Mouse (Mus musculus) forebrain, embryonic 14.5 days (tissue): ENCODE measurements around the gene Plxna4. TPM values are rescaled to one million over a fixed set of nuclear protein-coding genes. Genes with fewer than 3 reads are reported as not detected.

Experiments
- ATAC-seq: fragments of 200-750 bp; cut with Nextera tagmentation; 2 replicates; pipeline ENCODE4 v1.8.0; 2017; ENCODE audit warnings: mild to moderate bottlenecking, moderate library complexity
- DNase-seq: peaks from one replicate; pipeline ENCODE4 v3.0.0-alpha.2; 2015; ENCODE audit warnings: low spot score
- H3K27ac ChIP-seq: fragments of 300-500 bp; sonication (generic); 2 replicates; pipeline ENCODE4 v1.5.1; 2014; ENCODE audit warnings: low read depth, mild to moderate bottlenecking, control low read depth, low read length, moderate library complexity
- H3K27me3 ChIP-seq: fragments of 300-500 bp; sonication (generic); replicated peaks from 2 replicates; pipeline ENCODE4 v1.6.1; 2014; ENCODE audit warnings: low read length, control low read depth, mixed read lengths; ENCODE audit not compliant: control insufficient read depth, insufficient read depth
- H3K36me3 ChIP-seq: fragments of 300-500 bp; sonication (generic); 2 replicates; pipeline ENCODE4 v1.6.1; 2014; ENCODE audit warnings: low read length, control low read depth; ENCODE audit not compliant: control insufficient read depth, insufficient read depth
- H3K4me1 ChIP-seq: fragments of 300-500 bp; sonication (generic); 2 replicates; pipeline ENCODE4 v1.6.1; 2014; ENCODE audit warnings: antibody characterized with exemption, low read length, control low read depth; ENCODE audit not compliant: control insufficient read depth, insufficient read depth
- H3K4me2 ChIP-seq: fragments of 300-500 bp; sonication (generic); 2 replicates; pipeline ENCODE4 v1.6.1; 2014; ENCODE audit warnings: mild to moderate bottlenecking, control low read depth, low read length
- H3K4me3 ChIP-seq: fragments of 300-500 bp; sonication (generic); 2 replicates; pipeline ENCODE4 v1.5.1; 2014; ENCODE audit warnings: low read depth, low read length, control low read depth
- H3K9ac ChIP-seq: fragments of 300-500 bp; sonication (generic); 2 replicates; pipeline ENCODE4 v1.6.1; 2014; ENCODE audit warnings: mild to moderate bottlenecking, low read length, control low read depth, moderate library complexity
- H3K9me3 ChIP-seq: fragments of 300-500 bp; sonication (generic); replicated peaks from 2 replicates; pipeline ENCODE4 v1.6.1; 2016; ENCODE audit warnings: low read length, control low read depth, mixed read lengths; ENCODE audit not compliant: control insufficient read depth
- WGBS: fragments of 180-500 bp; shearing (Covaris S2); extraction: QIAGEN DNeasy Blood & Tissue Kit; methylation state at CpG from one replicate; pipeline ENCODE4 v1.1.7; 2014; 5-methylcytosine and 5-hydroxymethylcytosine counted together
- polyA plus RNA-seq: library from polyadenylated mRNA; unstranded; fragments of >200 nt; fragmentation: Nextera tagmentation; extraction: Ambion mirVana; gene quantifications from 2 replicates; pipeline ENCODE4 v1.2.1, GENCODE M21; 2014

The Plxna4 gene
- polyA plus RNA-seq, 1 experiment from 2014 or later, result 19.9 TPM

DNA sequence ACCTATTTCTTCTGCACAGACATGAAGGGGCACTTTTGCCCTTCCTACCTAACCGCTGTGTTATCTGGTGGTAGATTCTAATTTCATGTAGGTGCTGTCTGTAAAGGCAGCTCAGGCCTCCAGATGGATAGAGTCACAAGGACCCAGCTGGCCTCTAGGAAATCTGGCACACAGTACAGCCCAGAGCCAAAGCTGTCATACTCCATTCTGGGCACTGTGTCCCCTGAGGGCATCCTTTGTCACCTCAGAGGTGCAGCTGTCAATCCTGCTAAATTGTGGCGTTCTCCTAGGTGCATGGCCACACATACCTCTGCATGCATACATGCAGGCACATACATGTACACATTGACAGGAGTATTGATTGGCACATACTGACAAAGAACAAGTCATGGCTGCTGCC, 394.9 kb downstream of the Plxna4 start:
- H3K4me1 ChIP-seq, result no peaks in the 10 kb centered on the region
- no peaks in the 10 kb centered on the region for H3K9me3 ChIP-seq
- H3K27me3 ChIP-seq, result no peaks in the 10 kb centered on the region
- DNase-seq (peak; percentile 23), ATAC-seq (no peak)
- H3K36me3 ChIP-seq, result peaks cover 40% of the 10 kb centered on the region
- WGBS, result 76% methylated on average over 2 of the region's 2 CpGs
- H3K4me3 ChIP-seq, result no peak overlapping the region
- H3K9ac ChIP-seq, result no peak overlapping the region
- H3K27ac ChIP-seq, result no peak overlapping the region
- H3K4me2 ChIP-seq, result no peak overlapping the region

DNA sequence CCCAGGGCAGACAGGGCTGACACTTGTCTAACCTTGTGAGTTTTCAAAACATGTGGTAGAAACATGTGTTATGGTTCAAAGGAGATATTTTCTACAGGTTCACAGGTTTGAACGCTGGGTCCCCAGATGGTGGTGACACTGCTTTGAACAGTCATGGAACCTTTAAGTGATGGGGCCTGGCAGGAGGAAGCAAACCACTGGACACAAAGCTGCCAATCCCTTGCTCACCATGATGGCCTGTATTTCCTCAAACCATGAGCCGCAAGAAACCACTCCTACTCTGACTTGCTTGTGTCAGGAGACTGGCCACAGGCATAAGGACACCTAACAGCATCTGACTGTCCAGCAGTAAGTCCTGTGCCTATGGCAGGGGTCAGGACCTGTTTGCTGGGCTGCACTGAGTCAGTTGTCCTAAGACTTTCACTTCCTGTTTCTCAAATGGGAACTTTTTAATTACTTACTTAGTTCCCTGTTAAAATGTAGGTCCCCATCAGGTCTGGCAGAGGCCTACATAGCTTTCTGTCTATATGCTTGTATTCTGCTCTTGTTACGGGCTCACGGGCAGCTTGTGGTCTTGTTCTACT, 403.5 kb downstream of the Plxna4 start:
- H3K4me3 ChIP-seq, result no peak overlapping the region
- WGBS, result 95% methylated on average over 4 of the region's 4 CpGs
- H3K9ac ChIP-seq, result no peak overlapping the region
- no peaks in the 10 kb centered on the region for H3K4me1 ChIP-seq
- H3K4me2 ChIP-seq, result no peak overlapping the region
- no peaks in the 10 kb centered on the region for H3K27me3 ChIP-seq
- H3K9me3 ChIP-seq, result no peaks in the 10 kb centered on the region
- H3K27ac ChIP-seq, result no peak overlapping the region
- DNase-seq (no peak), ATAC-seq (no peak)
- H3K36me3 ChIP-seq, result peaks cover 42% of the 10 kb centered on the region

DNA sequence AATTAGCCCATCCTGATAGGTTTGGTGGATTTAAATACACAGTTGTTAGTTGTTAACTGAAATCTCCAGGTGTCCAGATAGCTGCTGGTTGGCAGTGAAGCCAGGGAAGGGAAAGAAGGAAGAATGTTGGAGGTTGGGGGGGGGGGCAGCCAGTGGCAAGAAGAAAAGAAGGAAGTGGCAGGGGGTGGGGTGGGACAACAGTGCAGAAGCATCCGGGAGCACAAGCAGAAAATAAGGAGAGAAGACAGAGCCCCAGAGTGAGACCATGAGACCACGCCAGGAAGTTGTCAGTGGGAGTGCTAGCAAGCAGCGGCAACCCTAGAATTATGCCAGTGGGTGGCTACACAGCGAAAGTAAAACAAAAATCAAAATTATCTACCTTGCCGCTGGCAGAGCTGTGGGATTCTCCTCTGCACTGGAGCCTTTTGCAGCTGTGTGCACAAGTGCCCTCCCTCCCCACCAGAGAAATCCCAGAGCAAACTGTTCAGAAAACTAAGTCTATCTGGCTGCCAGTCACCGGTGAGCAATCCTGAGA, 404.3 kb downstream of the Plxna4 start:
- Histone ChIP-seq H3K36me3 (peaks cover 38% of the 10 kb centered on the region), H3K9me3 (no peaks in the 10 kb centered on the region), H3K9ac (no peak overlapping the region), H3K27ac (no peak overlapping the region), H3K27me3 (no peaks in the 10 kb centered on the region), H3K4me1 (no peaks in the 10 kb centered on the region), H3K4me3 (no peak overlapping the region), H3K4me2 (no peak overlapping the region)
- no peak for ATAC-seq
- WGBS, result 75% methylated on average over 6 of the region's 6 CpGs
- no peak for DNase-seq

DNA sequence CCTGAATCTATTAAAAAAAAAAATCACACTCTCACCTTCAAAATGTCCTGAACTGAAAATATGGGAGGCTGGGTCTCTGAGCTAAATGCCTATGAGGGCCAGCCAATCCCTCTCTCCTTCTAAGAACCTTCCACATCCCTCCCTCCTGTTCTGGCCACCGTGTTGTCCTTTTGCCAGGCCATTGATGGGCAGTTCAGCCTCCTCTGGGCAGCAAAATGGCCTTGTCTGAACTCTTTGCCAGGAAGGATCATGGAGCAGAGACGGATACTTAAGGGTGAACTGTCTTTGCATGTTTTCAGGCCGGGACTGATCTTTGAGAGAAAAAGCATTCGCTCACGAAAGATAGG, 408.0 kb downstream of the Plxna4 start:
- Histone ChIP-seq H3K9me3 (no peaks in the 10 kb centered on the region), H3K36me3 (peaks cover 36% of the 10 kb centered on the region), H3K27ac (no peak overlapping the region), H3K4me3 (no peak overlapping the region), H3K9ac (no peak overlapping the region), H3K27me3 (no peaks in the 10 kb centered on the region), H3K4me1 (no peaks in the 10 kb centered on the region), H3K4me2 (no peak overlapping the region)
- 64% methylated on average over 5 of the region's 5 CpGs for WGBS
- no peak for DNase-seq
- no peak for ATAC-seq

DNA sequence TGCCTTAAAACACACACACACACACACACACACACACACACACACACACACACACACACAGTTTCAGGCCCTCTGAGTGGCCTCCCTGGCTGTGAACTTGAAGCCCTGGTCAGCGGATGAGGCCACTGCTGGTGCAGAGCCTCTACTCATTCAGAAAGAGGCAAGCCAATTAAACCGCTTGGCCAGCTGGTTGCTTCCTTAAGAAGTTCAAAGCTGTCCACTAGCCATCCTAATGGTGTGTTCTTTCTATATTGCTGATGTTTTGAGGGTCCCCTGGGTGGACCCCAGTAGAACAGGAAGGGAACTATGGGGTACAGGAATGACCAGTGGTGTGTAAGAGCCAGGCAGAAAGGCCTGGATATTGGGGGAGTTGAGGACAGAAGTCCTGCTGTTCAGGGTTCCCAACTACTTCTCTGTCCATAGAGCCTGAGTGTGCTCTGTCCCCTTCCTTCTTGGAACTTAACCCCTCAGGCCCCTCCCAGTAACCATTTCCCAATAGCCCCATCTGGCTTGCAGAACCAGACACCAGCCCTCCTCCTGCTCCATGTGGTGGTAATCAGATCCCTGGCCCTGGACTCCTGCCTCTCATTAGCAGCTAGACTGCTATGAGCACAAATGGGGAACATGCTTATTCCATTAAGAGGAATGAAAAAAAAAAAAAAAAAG, 408.5 kb downstream of the Plxna4 start:
- no peaks in the 10 kb centered on the region for H3K9me3 ChIP-seq
- WGBS, result 88% methylated on average over 2 of the region's 2 CpGs
- no peak overlapping the region for H3K4me2 ChIP-seq
- ATAC-seq (peak; percentile 57), DNase-seq (peak; percentile 58)
- H3K4me1 ChIP-seq, result no peaks in the 10 kb centered on the region
- H3K4me3 ChIP-seq, result no peak overlapping the region
- H3K36me3 ChIP-seq, result peaks cover 34% of the 10 kb centered on the region
- no peak overlapping the region for H3K9ac ChIP-seq
- no peaks in the 10 kb centered on the region for H3K27me3 ChIP-seq
- no peak overlapping the region for H3K27ac ChIP-seq

DNA sequence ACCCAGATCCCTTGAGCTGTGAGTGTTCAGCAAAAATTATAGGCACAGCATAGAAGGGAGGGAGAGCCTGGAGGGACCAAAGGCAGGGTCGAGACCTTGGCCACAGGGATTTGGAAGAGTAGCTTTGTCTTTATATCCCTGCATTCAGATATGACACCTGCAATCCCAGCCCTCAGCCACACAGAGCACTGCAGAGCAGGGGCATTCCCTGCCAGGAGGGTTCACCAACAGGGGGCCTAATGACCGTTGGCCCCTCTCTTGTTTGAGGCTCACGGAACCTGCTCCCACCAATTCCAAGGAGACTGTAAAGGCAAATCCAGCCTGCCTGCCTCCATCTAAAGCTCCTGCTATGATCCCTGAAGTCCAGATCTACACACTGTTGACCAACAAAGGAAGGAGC, 410.1 kb downstream of the Plxna4 start:
- no peak overlapping the region for H3K9ac ChIP-seq
- H3K36me3 ChIP-seq, result peaks cover 29% of the 10 kb centered on the region
- H3K4me1 ChIP-seq, result no peaks in the 10 kb centered on the region
- DNase-seq (no peak), ATAC-seq (no peak)
- H3K4me2 ChIP-seq, result no peak overlapping the region
- H3K9me3 ChIP-seq, result no peaks in the 10 kb centered on the region
- H3K4me3 ChIP-seq, result no peak overlapping the region
- no peak overlapping the region for H3K27ac ChIP-seq
- no peaks in the 10 kb centered on the region for H3K27me3 ChIP-seq
- 71% methylated on average over 3 of the region's 3 CpGs for WGBS

DNA sequence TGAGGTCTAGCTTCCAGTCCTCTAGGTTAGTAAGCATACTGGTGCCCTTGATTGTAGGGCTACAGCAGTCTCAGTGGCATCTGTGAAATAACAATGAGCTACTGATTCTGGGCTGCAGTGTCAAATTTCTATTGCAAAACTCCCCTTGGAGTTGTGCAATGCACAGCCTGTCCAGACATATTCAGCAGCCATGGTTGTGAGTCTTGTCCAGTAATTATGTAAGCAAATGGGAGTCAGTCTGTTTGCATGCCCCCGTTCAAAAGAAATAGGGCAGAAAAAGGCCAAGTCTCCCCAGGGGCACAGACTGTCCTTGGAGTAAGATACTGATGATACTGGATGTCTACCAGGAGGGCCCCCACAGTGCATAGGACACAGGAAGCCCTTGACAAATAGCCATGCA, 420.3 kb downstream of the Plxna4 start:
- no peaks in the 10 kb centered on the region for H3K9me3 ChIP-seq
- no peak overlapping the region for H3K27ac ChIP-seq
- no peak for DNase-seq
- H3K4me3 ChIP-seq, result no peak overlapping the region
- ATAC-seq, result no peak
- H3K4me2 ChIP-seq, result no peak overlapping the region
- H3K9ac ChIP-seq, result no peak overlapping the region
- H3K36me3 ChIP-seq, result peaks cover 12% of the 10 kb centered on the region; the same call in 1 of the 2 replicates
- no peaks in the 10 kb centered on the region for H3K27me3 ChIP-seq
- no peaks in the 10 kb centered on the region for H3K4me1 ChIP-seq
- 74% methylated on average over 1 of the region's 1 CpGs for whole genome bisulfite sequencing

DNA sequence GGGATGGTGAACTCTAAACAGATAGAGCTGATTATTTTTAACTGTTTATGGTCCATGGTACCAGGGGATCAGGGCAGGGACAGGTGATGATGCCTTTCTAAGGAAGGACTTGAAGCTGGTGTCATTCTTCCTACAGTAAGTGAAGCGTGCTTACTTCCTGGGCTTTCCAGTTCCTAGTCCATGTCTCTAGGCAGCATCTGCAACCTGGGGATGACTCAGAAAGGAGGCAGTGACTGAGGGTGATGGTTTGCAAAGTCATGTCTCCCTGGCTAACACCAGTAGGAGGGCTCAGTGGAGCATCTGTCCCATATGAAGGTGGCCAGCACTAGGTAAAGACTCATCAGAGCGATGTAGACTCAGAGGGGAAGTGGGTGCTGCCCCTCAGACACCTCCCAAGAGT, 427.6 kb downstream of the Plxna4 start:
- Histone ChIP-seq H3K9me3 (no peaks in the 10 kb centered on the region), H3K4me1 (no peaks in the 10 kb centered on the region), H3K27me3 (no peaks in the 10 kb centered on the region), H3K4me3 (no peak overlapping the region), H3K27ac (no peak overlapping the region), H3K36me3 (peaks cover 35% of the 10 kb centered on the region; the same call in 1 of the 2 replicates), H3K9ac (no peak overlapping the region), H3K4me2 (no peak overlapping the region)
- DNase-seq, result no peak
- ATAC-seq, result no peak
- 88% methylated on average over 2 of the region's 2 CpGs for WGBS

DNA sequence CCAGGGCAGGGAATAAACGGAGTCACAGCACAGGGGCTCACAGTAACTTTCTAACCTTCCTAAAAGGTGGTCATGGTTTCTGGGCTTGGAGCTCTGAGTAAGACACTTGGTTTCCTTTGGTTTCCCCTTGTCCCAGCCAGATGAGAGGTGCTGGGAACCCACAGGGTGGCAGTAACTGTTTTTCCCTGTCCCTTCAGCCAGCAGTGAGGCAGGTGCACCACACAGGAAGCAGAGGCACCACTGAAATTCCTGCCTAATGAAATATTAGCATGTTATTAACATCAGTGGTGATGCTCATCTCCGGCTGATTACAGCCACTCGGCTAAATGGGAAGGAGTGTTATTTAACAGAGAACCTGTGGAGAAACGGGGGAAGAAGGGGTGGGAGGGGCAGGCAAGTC, 428.1 kb downstream of the Plxna4 start:
- H3K4me2 ChIP-seq, result no peak overlapping the region
- DNase-seq, result no peak
- H3K9me3 ChIP-seq, result no peaks in the 10 kb centered on the region
- H3K9ac ChIP-seq, result no peak overlapping the region
- 64% methylated on average over 4 of the region's 4 CpGs for WGBS
- no peak overlapping the region for H3K4me3 ChIP-seq
- H3K27me3 ChIP-seq, result no peaks in the 10 kb centered on the region
- H3K27ac ChIP-seq, result no peak overlapping the region
- H3K4me1 ChIP-seq, result no peaks in the 10 kb centered on the region
- peaks cover 35% of the 10 kb centered on the region; the same call in 1 of the 2 replicates for H3K36me3 ChIP-seq
- no peak for ATAC-seq
